Mouse (Mus musculus) left cerebral cortex, postnatal 14 days (tissue): ENCODE data around the gene Gm20503. TPM values are rescaled to one million over a fixed set of nuclear protein-coding genes. Genes with fewer than 3 reads are reported as not detected.

ENCODE experiments used
- DNase-seq, 2 experiments: peaks; one replicate each; pipeline ENCODE4 v3.0.0; 2021 to 2022; ENCODE audit warnings: low spot score in 2 of 2, mixed read lengths in 1 of 2
- intact Hi-C: fragments of 180-260 bp; cut with DNase I; formaldehyde crosslinking; loops from one replicate; pipeline ENCODE4 v1.15.1; 2025
- total RNA-seq, 2 experiments: library from RNA; stranded (reverse); gene quantifications; 2 replicates each; pipeline ENCODE4 v1.2.3; 2021

Gene Gm20503
- total RNA-seq, 2 experiments from 2014 or later, result 0.70 to 3.1 TPM

- intact Hi-C loops, result no loop called here
- no peak for DNase-seq
These were observed 48.1 kb downstream of the Gm20503 start for GRCm38 (mm10) chr4:59051081-59051480.

GRCm38 (mm10) chr4:59057929-59058328 lies 54.9 kb downstream of the Gm20503 start:
- intact Hi-C loops, result no loop called here
- no peak for DNase-seq

GRCm38 (mm10) chr4:59062526-59062925 lies 59.5 kb downstream of the Gm20503 start:
- intact Hi-C loops, result no loop called here
- DNase-seq, result no peak

GRCm38 (mm10) chr4:59069276-59069675 lies 66.3 kb downstream of the Gm20503 start:
- intact Hi-C loops, result no loop called here

GRCm38 (mm10) chr4:59083430-59083829 lies 80.4 kb downstream of the Gm20503 start:
- DNase-seq, result no peak
- intact Hi-C loops, result no loop called here

More at GRCm38 (mm10) chr4:59069276-59069675, 66.3 kb downstream of the Gm20503 start:
- DNase-seq, result no peak

GRCm38 (mm10) chr4:59089391-59089790 lies 86.4 kb downstream of the Gm20503 start:
- intact Hi-C loops, result no loop called here
- DNase-seq, result no peak

Other genes with a start within 250 kb of the Gm20503 start
- gene Olfr267, start 215.5 kb upstream of the Gm20503 start, total RNA-seq, result under 1 TPM; 0.13 to 0.26 TPM
- 100 to 1,000 TPM; 134 to 145 TPM for gene Ecpas, start 90.5 kb upstream of the Gm20503 start, total RNA-seq
- 10 to 100 TPM; 23.2 to 31.1 TPM for gene Zkscan16, start 59.6 kb upstream of the Gm20503 start, total RNA-seq
- gene Ptgr1, start 16.1 kb upstream of the Gm20503 start, total RNA-seq, result 1 to 10 TPM; 1.6 to 2.4 TPM
- gene Dnajc25, start 8.1 kb upstream of the Gm20503 start, total RNA-seq, result 1 to 10 TPM; 6.5 to 7.7 TPM
- gene Gng10, start 31.9 kb downstream of the Gm20503 start, total RNA-seq, result 10 to 100 TPM; 84.9 to 96.0 TPM
- gene AI481877, start 135.8 kb downstream of the Gm20503 start, total RNA-seq, result not detected
- 10 to 100 TPM; 92.8 to 93.8 TPM for gene Ugcg, start 186.0 kb downstream of the Gm20503 start, total RNA-seq